Mouse (Mus musculus) liver, adult (tissue): ENCODE measurements around the gene Itpr2.

Experiments used
- GATA4 ChIP-seq: IDR thresholded peaks from 2 replicates; pipeline ENCODE4 v1.6.1; 2014; ENCODE audit warnings: mild to moderate bottlenecking, low read length; ENCODE audit not compliant: insufficient replicate concordance

The Itpr2 gene

GRCm38 (mm10) chr6:146424326-146424725, 77.7 kb downstream of the Itpr2 start:
- TF ChIP-seq GATA4 = no peak

GRCm38 (mm10) chr6:146420718-146421117, 81.3 kb downstream of the Itpr2 start:
- no peak for TF ChIP-seq GATA4

DNA sequence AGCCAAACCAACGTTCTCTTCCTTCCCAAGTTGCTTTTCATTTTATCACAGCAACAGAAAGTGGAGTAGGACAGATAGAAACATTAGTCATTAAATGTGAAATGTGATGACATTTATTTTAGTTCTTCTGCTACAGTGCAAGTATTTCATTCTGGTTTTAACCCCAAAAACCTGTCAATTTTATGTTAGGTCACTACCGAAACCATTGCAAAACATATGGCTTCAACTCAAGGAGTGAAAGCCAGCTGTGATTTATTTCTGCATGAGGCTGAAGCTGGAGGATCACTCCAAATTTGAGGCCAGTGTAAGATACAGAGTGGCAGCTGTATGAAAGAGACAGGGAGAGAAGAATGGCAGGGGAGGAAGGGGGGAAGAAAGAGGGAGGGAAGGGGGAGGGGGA, 85.6 kb downstream of the Itpr2 start:
- no peak for TF ChIP-seq GATA4

- no peak for TF ChIP-seq GATA4
Observed at GRCm38 (mm10) chr6:146414094-146414493, 87.9 kb downstream of the Itpr2 start.

GRCm38 (mm10) chr6:146411446-146412070, 90.5 kb downstream of the Itpr2 start:
- TF ChIP-seq GATA4 = no peak

DNA sequence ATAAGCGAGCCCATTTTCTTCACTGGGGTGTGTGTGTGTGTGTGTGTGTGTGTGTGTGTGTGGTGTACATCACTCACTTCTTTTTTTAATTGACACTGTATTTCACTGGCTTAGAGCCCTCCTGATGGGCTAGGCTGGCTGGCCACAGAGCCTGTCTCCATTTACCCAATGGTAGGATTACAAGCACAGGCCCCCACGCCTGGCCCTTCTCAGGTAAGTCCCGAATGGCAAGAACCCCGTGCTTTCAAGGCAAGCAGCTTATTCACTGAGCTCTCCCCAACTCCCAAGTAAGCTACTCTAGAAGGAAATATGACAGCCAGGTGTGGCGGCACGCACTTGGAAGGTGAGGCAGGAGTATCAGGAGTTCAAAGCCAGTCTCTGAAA, 91.6 kb downstream of the Itpr2 start:
- no peak for TF ChIP-seq GATA4

GRCm38 (mm10) chr6:146409692-146410426, 92.2 kb downstream of the Itpr2 start:
- no peak for TF ChIP-seq GATA4

DNA sequence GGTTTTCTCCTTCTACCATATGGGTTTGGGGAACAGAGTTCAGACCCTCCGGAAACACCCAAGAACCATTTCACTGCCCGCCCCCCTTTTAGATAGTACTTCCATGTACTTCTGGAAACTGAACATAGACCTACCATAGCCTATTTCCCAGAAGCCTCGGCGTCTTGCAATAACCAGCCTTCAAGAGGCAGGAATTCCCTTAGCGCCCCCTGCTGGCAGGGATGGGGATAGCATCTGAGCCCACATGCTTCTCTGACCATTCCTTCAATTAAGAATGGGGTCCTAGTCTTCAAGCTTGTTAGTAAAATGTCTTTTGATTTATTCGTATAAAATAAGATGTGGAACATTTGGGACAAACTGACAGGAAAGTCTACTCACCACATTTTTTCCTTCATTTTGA, 96.6 kb downstream of the Itpr2 start:
- no peak for TF ChIP-seq GATA4

- TF ChIP-seq GATA4 = no peak
Observed at GRCm38 (mm10) chr6:146404876-146405275, 97.1 kb downstream of the Itpr2 start.

DNA sequence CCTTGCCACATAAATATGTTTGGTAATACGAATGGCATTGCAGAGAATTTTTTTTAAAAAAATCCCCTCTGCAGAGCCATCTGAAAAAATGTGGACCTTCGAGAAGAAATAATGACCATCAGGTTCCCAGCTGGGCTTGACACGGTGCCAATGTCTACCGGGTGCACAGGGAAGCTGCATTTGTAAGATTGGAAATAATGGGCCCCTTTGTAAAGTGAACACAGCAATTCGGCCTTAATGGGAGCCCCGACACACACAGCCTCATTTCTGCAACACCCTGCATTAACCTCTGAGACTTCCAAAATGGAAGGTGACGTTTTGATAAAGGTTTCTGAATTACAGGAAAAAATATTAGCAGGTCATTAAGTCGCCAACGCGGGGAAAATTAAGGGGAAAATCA, 97.9 kb downstream of the Itpr2 start:
- no peak for TF ChIP-seq GATA4

DNA sequence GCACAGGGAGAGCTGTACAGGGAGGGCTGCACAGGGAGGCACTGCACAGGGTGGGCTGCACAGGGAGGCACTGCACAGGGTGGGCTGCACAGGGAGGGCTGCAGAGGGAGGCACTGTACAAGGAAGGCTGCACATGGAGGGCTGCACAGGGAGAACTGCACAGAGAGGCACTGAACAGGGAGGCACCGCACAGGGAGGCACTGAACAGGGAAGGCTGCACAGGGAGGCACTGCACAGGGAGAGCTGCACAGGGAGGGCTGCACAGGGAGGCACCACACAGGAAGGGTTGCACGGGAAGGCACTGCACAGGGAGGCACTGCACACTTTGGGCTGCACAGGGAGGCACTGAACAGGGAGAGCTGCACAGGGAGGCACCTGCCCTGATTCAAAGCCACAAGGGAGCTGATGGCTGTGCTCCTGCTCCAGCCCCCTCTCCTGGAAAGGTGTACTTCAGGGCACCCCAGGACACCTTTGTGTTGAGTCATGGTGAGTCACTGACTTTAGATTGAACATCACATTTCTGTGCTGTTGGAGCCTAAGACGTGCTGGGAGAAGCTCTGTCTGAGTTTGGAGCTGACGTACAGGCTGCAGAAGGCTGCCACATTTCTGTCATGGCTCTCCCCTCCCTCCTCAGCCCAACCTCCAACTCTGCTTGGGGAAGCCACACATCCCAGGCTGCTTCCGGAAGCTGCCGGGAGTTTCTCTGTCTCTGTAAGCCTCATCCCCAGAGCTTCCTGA, 98.9 kb downstream of the Itpr2 start:
- TF ChIP-seq GATA4 = no peak

GRCm38 (mm10) chr6:146397803-146398202, 104.2 kb downstream of the Itpr2 start:
- no peak for TF ChIP-seq GATA4

- no peak for TF ChIP-seq GATA4
Observed at GRCm38 (mm10) chr6:146396253-146396652, 105.8 kb downstream of the Itpr2 start.

GRCm38 (mm10) chr6:146395616-146396015, 106.4 kb downstream of the Itpr2 start:
- no peak for TF ChIP-seq GATA4

- no peak for TF ChIP-seq GATA4
Observed at GRCm38 (mm10) chr6:146392188-146392587, 109.8 kb downstream of the Itpr2 start.

DNA sequence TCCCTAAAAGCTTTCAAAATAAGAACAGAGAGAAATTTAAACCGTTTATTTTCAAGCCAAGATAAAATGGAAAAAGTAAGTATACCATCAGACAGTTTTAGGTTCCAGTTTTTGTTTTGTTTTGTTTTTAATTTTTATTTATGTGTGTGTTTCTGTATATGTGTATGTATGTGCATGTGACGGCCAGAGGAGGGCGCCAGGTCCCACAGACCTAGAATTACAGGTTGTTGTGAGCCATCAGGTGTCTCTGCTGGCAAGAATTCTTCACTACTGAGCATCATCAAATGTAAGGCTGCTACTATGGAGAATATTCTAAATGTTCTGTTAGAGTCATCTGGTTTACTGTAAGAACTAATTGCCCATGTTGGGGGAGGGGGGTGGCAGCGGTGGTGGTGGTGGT, 111.9 kb downstream of the Itpr2 start:
- TF ChIP-seq GATA4 = no peak

GRCm38 (mm10) chr6:146388010-146388409, 114.0 kb downstream of the Itpr2 start:
- no peak for TF ChIP-seq GATA4
